Mouse (Mus musculus) heart, postnatal 0 days (tissue): ENCODE measurements around the gene Lrrc7.

ENCODE experiments used
- CTCF ChIP-seq: IDR thresholded peaks from 2 replicates; pipeline ENCODE4 v1.5.1; 2016; ENCODE audit warnings: antibody characterized with exemption, control low read depth, low read depth
- EP300 ChIP-seq: IDR thresholded peaks from 2 replicates; pipeline ENCODE4 v1.6.1; 2016; ENCODE audit warnings: antibody characterized with exemption, low read depth

DNA sequence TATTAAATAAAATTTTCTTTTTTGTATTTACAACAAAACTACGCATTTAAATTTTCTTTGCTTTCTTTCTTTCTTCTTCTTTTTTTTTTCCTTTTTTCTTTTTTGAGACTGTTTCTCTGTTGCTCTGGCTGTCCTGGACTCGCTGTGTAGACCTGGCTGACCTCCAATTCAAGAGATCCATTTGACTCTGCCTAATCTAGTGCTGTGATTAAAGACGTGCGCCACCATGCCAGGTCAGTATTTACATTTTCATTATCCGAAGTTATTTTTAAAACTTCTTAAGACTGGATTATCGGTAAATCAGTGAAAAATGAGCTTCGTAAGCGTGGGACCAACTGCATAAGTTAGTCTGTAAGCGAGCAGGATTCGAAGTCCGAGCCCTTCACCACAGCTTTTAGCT is 526.2 kb downstream of the Lrrc7 start:
- TF ChIP-seq CTCF (no peak), EP300 (no peak)
